Mouse (Mus musculus) ZHBTc4 (cell line): Measurements from ENCODE around the gene Trex1.

Experiments used
- DNase-seq: peaks from one replicate; pipeline ENCODE4 v3.0.0-alpha.2; 2011; ENCODE audit warnings: low read depth, low spot score

Trex1 gene

GRCm38 (mm10) chr9:109059136-109059903 lies at the start of gene Trex1:
Gene Trex1 (minus strand): TSS chr9:109059734.
- DNase-seq: peak; percentile 93

GRCm38 (mm10) chr9:109107341-109107740 lies 47.8 kb upstream of the Trex1 start:
- DNase-seq: no peak

DNA sequence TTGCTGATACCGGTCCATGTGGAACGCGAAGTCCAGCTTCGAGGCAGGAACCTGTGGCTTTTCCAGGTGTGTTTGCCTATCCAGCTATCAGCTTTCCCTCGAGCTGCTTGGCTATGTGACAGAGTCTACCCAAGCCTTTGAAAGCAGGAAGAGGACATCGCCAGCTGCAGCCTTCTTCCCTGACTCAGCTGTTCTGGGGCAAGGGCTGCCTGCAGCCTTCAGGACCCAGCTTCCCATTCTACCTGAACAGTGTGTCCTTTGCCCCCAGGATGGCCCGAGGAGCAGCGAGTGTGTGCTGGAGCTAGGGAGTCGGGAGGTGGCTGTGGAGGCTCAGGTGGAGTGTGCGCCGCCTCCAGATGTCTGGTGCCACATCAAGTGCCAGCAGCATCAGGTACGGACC lies 46.1 kb upstream of the Trex1 start:
- no peak for DNase-seq

GRCm38 (mm10) chr9:109105011-109105410 lies 45.5 kb upstream of the Trex1 start:
- DNase-seq: peak; percentile 25

DNA sequence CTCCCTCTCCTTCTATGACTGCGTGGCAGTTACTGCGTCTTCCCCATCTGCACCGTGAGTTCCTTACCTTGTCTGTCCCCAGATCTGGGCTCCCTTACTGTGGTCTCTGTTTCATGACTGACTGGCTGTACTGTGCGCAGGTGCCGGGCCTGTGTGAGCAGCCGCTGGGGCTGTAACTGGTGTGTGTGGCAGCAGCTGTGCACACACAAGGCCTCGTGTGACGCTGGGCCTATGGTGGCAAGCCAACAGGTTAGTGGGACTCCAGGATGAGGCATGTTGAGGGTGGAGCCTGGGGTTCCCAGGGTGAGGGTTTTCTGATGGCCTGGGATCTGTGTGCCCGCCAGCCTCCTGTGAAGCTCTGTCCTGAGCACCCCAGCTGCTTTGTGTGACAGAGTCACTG lies 44.5 kb upstream of the Trex1 start:
- DNase-seq: no peak

DNA sequence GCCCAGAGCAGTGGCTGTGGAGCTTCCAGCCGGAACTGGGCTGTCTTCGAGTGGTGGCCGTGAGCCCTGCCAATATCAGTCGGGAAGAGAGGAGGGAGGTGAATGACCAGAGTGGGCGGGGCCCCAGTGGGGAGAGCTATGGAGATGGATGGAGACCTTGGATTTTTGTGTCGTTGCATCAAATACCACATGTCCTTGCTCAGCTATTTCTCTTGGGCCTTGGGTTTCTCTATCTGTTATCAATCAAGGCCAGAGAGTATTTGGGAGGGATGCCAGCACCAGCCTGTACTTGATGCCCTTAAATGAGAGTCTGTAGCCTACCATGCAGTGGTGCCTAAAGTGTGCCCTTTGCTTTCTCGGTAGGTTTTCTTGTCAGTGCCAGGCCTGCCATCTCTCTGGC lies 43.7 kb upstream of the Trex1 start:
- DNase-seq: no peak

DNA sequence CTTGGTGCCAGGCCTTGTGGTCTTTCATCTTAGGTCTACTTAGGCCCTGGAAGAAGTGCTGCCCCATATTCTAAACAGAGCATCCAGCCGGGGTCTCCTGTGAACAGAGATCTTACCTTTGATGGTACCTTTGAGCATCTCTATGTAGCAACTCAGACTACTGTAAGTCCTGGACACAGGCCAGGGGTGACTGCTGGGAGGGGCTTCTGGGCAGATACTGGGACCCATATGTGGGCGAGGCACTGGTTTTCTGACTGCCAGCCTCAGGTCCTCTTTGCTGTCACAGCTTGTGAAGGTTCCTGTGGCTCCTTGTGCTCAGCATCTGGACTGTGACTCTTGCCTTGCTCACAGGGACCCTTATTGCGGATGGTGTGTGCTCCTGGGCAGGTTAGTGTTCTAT lies 43.0 kb upstream of the Trex1 start:
- DNase-seq: no peak

GRCm38 (mm10) chr9:109101933-109102445 lies 42.5 kb upstream of the Trex1 start:
- no peak for DNase-seq

DNA sequence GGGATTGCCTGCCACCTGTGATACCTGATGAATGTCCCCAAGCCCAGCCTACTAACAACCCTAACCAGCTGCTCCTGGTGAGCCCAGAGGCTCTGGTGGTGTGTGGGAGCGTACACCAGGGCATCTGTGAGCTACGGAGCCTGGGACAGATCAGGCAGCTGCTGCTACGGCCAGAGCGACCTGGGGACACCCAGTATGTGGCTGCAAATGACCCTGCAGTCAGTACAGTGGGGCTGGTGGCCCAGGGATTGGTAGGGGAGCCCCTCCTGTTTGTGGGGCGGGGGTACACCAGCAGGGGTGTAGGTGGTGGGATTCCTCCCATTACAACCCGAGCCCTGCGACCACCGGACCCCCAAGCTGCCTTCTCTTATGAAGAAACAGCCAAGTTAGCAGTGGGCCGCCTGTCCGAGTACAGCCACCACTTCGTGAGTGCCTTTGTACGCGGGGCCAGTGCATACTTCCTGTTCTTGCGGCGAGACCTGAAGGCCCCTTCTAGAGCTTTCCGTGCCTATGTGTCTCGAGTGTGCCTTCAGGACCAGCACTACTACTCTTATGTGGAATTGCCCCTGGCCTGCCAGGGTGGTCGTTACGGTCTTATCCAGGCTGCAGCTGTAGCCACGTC lies 40.9 kb upstream of the Trex1 start:
- no peak for DNase-seq

DNA sequence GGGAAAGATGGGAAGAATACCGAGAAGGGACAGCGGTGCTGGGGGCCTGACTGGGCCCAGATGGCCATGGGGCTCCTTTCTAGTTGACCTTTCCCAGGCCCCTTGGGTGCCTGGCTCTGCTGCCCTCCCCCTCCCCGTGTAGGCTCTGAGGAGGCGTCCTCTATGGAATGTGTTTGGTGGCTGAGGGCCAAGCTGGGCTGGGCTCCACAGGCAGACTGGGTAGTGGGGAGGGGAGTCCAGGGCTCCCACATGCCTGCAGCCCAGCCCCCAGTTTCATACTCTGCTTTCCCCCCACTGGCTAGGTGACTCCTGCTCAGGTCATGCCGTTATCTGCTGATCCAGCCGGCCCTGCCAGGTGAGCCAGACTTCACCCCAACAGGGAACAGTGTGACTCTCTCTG lies 39.4 kb upstream of the Trex1 start:
- no peak for DNase-seq

DNA sequence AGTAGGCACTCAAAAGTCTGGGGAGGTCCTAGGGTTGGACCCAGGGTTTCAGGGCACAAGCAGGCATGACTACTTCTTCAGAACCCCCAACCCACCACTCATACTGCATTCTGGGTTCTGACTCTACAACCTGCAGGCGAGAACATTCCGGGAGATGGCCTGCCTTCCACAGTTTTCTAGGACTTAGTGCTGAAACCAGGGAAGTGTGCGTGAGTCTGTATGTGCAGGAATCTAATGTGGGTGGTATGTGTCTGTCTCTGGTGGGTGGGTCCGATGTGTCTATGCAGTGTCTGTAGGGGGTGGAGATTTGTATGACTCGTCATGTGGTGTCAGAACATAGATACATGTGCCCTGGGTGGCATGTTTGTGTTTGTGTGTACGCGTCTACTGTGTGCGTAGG lies 38.8 kb upstream of the Trex1 start:
- DNase-seq: no peak

DNA sequence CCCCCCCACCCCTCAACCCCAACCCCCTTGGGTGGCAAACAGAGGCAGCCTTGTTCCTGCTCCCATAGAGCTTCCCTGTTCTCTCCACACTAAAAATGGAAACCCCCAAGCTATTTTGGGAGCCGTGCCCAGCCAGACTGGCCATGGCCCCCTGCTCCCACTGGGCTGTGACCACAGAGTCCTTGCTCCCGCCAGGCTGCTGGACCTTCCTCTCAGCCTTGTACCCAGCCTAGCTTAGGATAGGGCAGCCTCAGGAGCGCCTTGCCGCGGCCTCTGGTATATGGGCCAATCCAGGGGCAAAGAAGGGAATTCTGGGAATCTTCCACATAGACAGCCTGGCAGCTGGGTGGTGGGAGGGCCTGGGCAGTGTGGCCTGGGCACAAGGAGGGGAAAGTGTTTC lies 38.3 kb upstream of the Trex1 start:
- DNase-seq: no peak

DNA sequence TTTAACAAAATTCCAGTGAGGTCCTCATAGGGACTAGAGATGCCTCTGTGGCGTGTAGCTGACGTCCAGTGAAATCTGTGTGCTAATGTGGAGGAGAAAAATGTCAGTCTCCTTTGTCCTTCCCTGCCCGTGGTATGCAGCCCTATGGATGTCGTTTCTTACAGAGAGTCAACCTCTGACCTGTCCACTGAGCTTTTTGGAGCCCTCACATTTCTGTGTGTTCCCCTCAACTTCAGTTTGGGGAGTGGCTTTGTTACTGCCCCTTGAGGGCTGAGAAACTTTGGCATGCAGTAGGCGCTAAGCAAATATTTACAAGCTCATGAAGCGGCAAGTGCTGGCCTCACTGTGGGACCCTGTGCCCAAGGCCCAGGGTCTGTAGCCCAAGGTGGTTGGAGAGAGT lies 37.8 kb upstream of the Trex1 start:
- no peak for DNase-seq

GRCm38 (mm10) chr9:109096856-109097255 lies 37.3 kb upstream of the Trex1 start:
- peak; percentile 77 for DNase-seq

- no peak for DNase-seq
Observed at GRCm38 (mm10) chr9:109096251-109096661, 36.7 kb upstream of the Trex1 start.

- DNase-seq: peak; percentile 88
Observed at GRCm38 (mm10) chr9:109095137-109095982, 35.8 kb upstream of the Trex1 start, which contains the start of gene Plxnb1. Gene Plxnb1 (plus strand): TSS chr9:109095389.

DNA sequence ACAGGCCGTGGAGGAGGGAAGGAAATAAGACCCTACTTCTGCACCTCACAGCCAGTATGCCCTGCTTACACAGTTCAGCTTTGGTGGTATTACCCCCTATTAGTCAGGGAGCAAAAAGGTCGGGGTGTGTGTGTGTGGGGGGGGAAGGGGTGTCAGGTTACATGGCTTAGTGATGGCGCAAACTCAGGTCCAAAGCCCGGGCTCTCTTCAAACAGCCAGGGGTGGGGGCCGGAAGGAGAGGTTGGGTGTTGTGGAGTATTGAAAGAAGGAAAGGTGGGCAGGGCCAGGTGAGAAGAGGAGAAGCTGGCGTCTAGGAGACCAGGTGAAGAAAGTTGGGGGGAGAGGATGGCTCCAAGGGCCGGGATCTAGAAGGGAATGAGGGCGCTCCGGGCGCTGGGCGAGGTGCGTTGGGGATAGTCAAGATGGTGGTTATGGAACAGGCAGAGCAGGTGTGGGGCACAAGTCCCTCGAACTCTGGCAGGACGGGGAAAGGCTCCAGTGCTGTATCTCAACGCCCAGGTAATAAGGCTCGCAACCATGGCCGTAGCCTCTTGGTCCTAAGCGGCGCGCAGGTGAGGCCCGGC lies 35.1 kb upstream of the Trex1 start:
- DNase-seq: no peak

GRCm38 (mm10) chr9:109093786-109094552 lies 34.4 kb upstream of the Trex1 start:
- no peak for DNase-seq

DNA sequence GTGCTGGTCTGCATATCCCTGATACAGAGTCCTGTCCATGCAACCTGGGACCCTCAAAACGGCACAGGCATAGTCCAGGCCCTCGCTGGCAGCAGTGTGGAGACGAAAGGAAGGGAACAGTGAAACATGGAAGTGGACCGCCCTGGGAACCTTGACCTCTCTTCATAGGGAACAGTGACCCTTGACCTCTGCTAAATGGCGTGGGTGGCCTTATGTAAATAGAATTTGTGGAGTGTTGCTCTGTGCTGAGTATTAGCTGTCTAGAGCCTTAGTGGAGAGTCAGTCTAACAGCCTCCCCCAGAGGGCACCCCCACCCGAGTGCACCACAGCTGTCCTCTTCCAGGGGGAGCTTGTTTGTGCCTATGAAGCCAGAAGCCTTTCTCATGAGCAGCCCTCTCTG lies 33.3 kb upstream of the Trex1 start:
- no peak for DNase-seq

- DNase-seq: no peak
Observed at GRCm38 (mm10) chr9:109091802-109092201, 32.3 kb upstream of the Trex1 start.

DNA sequence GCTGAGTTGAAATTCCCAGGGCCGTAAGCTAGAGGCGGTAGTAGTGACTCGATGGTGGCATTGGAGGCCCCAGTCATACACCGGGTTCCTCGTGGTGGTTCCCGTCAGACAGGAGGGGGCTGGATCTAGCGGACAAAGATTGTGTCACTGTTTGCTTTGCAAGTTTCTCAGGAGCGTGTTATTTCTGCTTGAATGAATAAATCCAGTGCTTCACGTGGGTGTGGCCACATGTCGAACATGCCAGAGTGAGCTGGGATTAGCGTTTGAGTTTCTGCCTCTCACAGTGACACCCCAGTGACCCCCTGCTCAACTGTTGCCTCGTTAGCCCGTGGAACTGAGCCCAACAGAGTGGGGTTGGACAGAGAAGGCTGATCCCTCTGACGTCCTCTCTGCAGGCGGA lies 30.9 kb upstream of the Trex1 start:
- DNase-seq: no peak
